Mouse (Mus musculus) midbrain, embryonic 11.5 days (tissue): ENCODE measurements around the gene Olfr1373. TPM values are rescaled to one million over a fixed set of nuclear protein-coding genes. Genes with fewer than 3 reads are reported as not detected.
"Not testable (repeated sequence)": the region's sequence is repeated elsewhere in the genome, so short reads cannot be mapped to it uniquely, and the experiment has no call there.

ENCODE experiments used
- ATAC-seq: fragments of 200-750 bp; cut with Nextera tagmentation; 2 replicates; pipeline ENCODE4 v1.8.0; 2017; ENCODE audit warnings: moderate TSS enrichment, moderate library complexity; ENCODE audit not compliant: low FRiP score
- DNase-seq: peaks from one replicate; pipeline ENCODE4 v3.0.0; 2015; ENCODE audit warnings: low spot score; ENCODE audit errors: missing footprints
- H3K27ac ChIP-seq: fragments of 300-500 bp; sonication (generic); 2 replicates; pipeline ENCODE4 v1.5.1; 2014; ENCODE audit warnings: low read depth, low read length
- H3K27me3 ChIP-seq: fragments of 300-500 bp; sonication (generic); 2 replicates; pipeline ENCODE4 v1.6.1; 2014; ENCODE audit warnings: mild to moderate bottlenecking, low read length, moderate library complexity, mixed read lengths; ENCODE audit not compliant: control insufficient read depth, insufficient read depth
- H3K36me3 ChIP-seq: fragments of 300-500 bp; sonication (generic); 2 replicates; pipeline ENCODE4 v1.6.1; 2014; ENCODE audit warnings: mild to moderate bottlenecking, low read length, moderate library complexity, mixed read lengths; ENCODE audit not compliant: control insufficient read depth, insufficient read depth
- H3K4me1 ChIP-seq: fragments of 300-500 bp; sonication (generic); 2 replicates; pipeline ENCODE4 v1.6.1; 2014; ENCODE audit warnings: low read length; ENCODE audit not compliant: control insufficient read depth, insufficient read depth
- H3K4me2 ChIP-seq: fragments of 300-500 bp; sonication (generic); 2 replicates; pipeline ENCODE4 v1.6.1; 2014; ENCODE audit warnings: mild to moderate bottlenecking, moderate library complexity
- H3K4me3 ChIP-seq: fragments of 300-500 bp; sonication (generic); 2 replicates; pipeline ENCODE4 v1.5.1; 2014; ENCODE audit warnings: low read depth, low read length
- H3K9ac ChIP-seq: fragments of 300-500 bp; sonication (generic); 2 replicates; pipeline ENCODE4 v1.6.1; 2014; ENCODE audit warnings: low read length
- H3K9me3 ChIP-seq: fragments of 300-500 bp; sonication (generic); 2 replicates; pipeline ENCODE4 v1.6.1; 2016; ENCODE audit warnings: low read length; ENCODE audit not compliant: control insufficient read depth
- WGBS: fragments of 180-500 bp; shearing (Covaris S2); extraction: QIAGEN DNeasy Blood & Tissue Kit; methylation state at CpG from one replicate; pipeline ENCODE4 v1.1.7; 2014; 5-methylcytosine and 5-hydroxymethylcytosine counted together
- polyA plus RNA-seq: library from polyadenylated mRNA; unstranded; fragments of >200 nt; fragmentation: Nextera tagmentation; extraction: Ambion mirVana; gene quantifications from 2 replicates; pipeline ENCODE4 v1.2.1, GENCODE M21; 2014

Olfr1373 gene
- polyA plus RNA-seq, 1 experiment from 2014 or later = not detected

GRCm38 (mm10) chr11:52129621-52130450 is 15.5 kb downstream of the Olfr1373 start:
- ATAC-seq (no peak), DNase-seq (peak; percentile 88)
- 0 out of 2 replicates have a peak, but pooled peaks cover 2% of the 10 kb centered on the region for H3K36me3 ChIP-seq
- H3K9me3 ChIP-seq = no peaks in the 10 kb centered on the region
- no peak overlapping the region for H3K9ac ChIP-seq
- 83% methylated on average over 10 of the region's 10 CpGs for WGBS
- no peaks in the 10 kb centered on the region for H3K4me1 ChIP-seq
- H3K27ac ChIP-seq = no peak overlapping the region
- no peaks in the 10 kb centered on the region for H3K27me3 ChIP-seq
- H3K4me2 ChIP-seq = no peak overlapping the region
- H3K4me3 ChIP-seq = no peak overlapping the region

DNA sequence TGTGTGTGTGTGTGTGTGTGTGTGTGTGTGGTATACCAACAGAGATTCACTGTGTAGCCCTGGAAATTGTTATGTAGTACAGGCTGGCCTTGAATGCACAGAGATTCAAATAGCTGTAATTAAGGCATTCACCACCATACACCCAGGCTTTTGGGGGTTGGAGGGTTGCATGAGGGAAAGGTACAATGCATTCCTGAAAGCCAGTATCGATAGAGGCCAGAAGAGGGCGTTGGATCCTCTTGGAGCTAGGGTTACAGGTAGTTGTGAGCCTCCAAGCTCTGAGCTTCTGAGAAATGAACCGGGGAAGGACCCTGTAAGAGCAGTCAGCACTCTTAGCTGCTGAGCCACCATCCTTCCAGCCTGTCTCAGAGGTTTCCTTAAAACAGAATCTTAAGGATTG is 16.2 kb downstream of the Olfr1373 start:
- Histone ChIP-seq H3K36me3 (peaks cover 8% of the 10 kb centered on the region), H3K4me3 (no peak overlapping the region), H3K9ac (no peak overlapping the region), H3K4me1 (no peaks in the 10 kb centered on the region), H3K4me2 (no peak overlapping the region), H3K27ac (no peak overlapping the region), H3K27me3 (no peaks in the 10 kb centered on the region), H3K9me3 (no peaks in the 10 kb centered on the region)
- WGBS = 35% methylated on average over 3 of the region's 3 CpGs
- no peak for DNase-seq
- no peak for ATAC-seq

GRCm38 (mm10) chr11:52128316-52129061 is 16.8 kb downstream of the Olfr1373 start:
- WGBS = 69% methylated on average over 5 of the region's 5 CpGs
- no peaks in the 10 kb centered on the region for H3K27me3 ChIP-seq
- H3K4me1 ChIP-seq = no peaks in the 10 kb centered on the region
- no peak overlapping the region for H3K27ac ChIP-seq
- DNase-seq (no peak), ATAC-seq (no peak)
- no peaks in the 10 kb centered on the region for H3K9me3 ChIP-seq
- H3K4me2 ChIP-seq = no peak overlapping the region
- peaks cover 12% of the 10 kb centered on the region for H3K36me3 ChIP-seq
- no peak overlapping the region for H3K9ac ChIP-seq
- no peak overlapping the region for H3K4me3 ChIP-seq

DNA sequence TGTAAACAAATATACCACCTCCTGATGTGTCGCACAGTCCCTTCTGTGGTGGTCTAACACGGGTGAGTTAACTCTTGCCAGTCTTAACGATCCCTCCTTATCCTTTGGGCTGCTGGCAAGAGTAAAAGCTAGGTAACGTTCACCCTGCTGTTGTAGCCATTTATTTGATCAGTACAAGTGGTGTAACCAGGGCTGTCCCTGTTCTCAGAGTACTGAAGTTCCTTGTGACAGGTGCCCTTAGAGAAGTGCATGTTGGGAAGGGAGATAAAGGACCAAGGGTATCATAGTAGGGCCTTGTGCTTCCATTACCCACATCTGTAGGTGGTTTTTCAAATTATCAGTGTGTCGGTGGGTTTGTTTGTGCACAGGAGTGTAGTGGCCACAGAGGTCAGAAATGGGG is 17.6 kb downstream of the Olfr1373 start:
- 80% methylated on average over 5 of the region's 5 CpGs for WGBS
- Histone ChIP-seq H3K36me3 (peaks cover 14% of the 10 kb centered on the region), H3K9me3 (no peaks in the 10 kb centered on the region), H3K27me3 (no peaks in the 10 kb centered on the region), H3K4me1 (no peaks in the 10 kb centered on the region), H3K4me2 (no peak overlapping the region), H3K27ac (no peak overlapping the region), H3K9ac (no peak overlapping the region), H3K4me3 (no peak overlapping the region)
- ATAC-seq (no peak), DNase-seq (no peak)

GRCm38 (mm10) chr11:52127169-52127568 is 18.2 kb downstream of the Olfr1373 start:
- Histone ChIP-seq H3K27me3 (no peaks in the 10 kb centered on the region), H3K9me3 (no peaks in the 10 kb centered on the region), H3K9ac (no peak overlapping the region), H3K36me3 (peaks cover 19% of the 10 kb centered on the region), H3K27ac (no peak overlapping the region), H3K4me3 (no peak overlapping the region), H3K4me1 (no peaks in the 10 kb centered on the region), H3K4me2 (no peak overlapping the region)
- no peak for ATAC-seq
- WGBS = 70% methylated on average over 3 of the region's 3 CpGs
- DNase-seq = no peak

GRCm38 (mm10) chr11:52124468-52124867 is 20.9 kb downstream of the Olfr1373 start:
- Histone ChIP-seq H3K27ac (no peak overlapping the region), H3K9ac (no peak overlapping the region), H3K27me3 (no peaks in the 10 kb centered on the region), H3K9me3 (no peaks in the 10 kb centered on the region; the same call in 1 of the 2 replicates), H3K4me3 (no peak overlapping the region), H3K36me3 (peaks cover 43% of the 10 kb centered on the region), H3K4me2 (no peak overlapping the region), H3K4me1 (no peaks in the 10 kb centered on the region)
- WGBS = 96% methylated on average over 4 of the region's 4 CpGs
- ATAC-seq (no peak), DNase-seq (peak; percentile 10)

- Histone ChIP-seq H3K4me3 (no peak overlapping the region), H3K9ac (no peak overlapping the region), H3K27me3 (no peaks in the 10 kb centered on the region), H3K27ac (no peak overlapping the region), H3K4me1 (no peaks in the 10 kb centered on the region), H3K4me2 (no peak overlapping the region), H3K9me3 (no peaks in the 10 kb centered on the region; the same call in 1 of the 2 replicates), H3K36me3 (peaks cover 65% of the 10 kb centered on the region)
- no peak for DNase-seq
- 96% methylated on average over 6 of the region's 6 CpGs for WGBS
- ATAC-seq = no peak
Observed at GRCm38 (mm10) chr11:52122045-52122444, 23.3 kb downstream of the Olfr1373 start.

GRCm38 (mm10) chr11:52120415-52120814 is 24.9 kb downstream of the Olfr1373 start:
- peaks cover 65% of the 10 kb centered on the region for H3K36me3 ChIP-seq
- ATAC-seq, H3K27me3 ChIP-seq, H3K27ac ChIP-seq, H3K9ac ChIP-seq, H3K4me2 ChIP-seq, H3K4me3 ChIP-seq, H3K9me3 ChIP-seq, DNase-seq, H3K4me1 ChIP-seq: not testable (repeated sequence)

- Histone ChIP-seq H3K4me2 (no peak overlapping the region), H3K9me3 (no peaks in the 10 kb centered on the region; the same call in 1 of the 2 replicates), H3K27ac (no peak overlapping the region), H3K9ac (no peak overlapping the region), H3K4me1 (no peaks in the 10 kb centered on the region), H3K4me3 (no peak overlapping the region), H3K27me3 (no peaks in the 10 kb centered on the region), H3K36me3 (peaks cover 46% of the 10 kb centered on the region)
- ATAC-seq (no peak), DNase-seq (no peak)
- 96% methylated on average over 7 of the region's 7 CpGs for WGBS
Observed at GRCm38 (mm10) chr11:52117156-52117555, 28.2 kb downstream of the Olfr1373 start.
